Mouse (Mus musculus): ENCODE data around the gene Cmtm6. TPM values are rescaled to one million over a fixed set of nuclear protein-coding genes. Genes with fewer than 3 reads are reported as not detected.

Gene Cmtm6
- polyA plus RNA-seq, 1 experiment from 2014 or later: 15.0 TPM

DNA sequence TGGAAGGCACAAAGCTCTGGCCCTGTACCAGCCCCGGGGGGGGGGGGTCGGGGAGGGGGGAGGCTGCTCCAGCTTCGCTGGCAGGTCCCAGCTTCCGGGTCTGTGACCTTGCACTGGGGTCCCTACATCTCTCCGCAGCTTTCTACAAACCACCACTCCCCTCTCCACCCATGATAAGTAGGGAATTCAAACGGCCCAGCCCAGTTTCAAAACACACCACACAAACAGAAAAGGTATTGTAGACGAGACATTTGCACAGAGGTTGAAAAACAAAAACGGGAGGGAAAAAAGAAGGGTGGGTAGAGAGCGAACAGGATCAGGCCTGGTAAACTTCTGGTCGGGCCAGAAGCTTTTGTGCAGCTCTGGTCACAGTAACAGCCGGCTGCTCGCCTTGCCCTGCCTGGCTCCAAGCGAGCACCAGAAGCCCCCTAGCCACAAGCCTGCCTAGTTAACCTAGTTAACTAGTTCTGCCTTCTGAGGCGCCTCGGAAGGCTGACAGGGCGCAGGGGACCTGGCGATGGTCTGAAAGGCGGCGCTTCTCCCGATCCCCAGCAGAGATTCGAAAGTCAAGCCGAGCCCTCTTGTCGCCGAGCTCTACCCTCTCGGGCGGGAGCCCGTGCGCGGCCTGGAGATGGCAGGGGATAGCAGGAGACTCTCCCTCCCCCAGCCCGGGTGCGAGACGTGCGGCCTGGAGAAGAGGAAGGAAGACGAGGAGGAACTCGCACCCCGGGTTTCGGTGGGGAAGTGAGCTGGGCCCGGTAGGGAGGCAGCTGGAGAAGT lies 50.0 kb downstream of the Cmtm6 start:
- Histone ChIP-seq H3K27me3 (ENCODE audit: control insufficient read depth, insufficient read depth, low read length) (no peaks in the 10 kb centered on the region), H3K4me1 (ENCODE audit: control insufficient read depth, insufficient read depth, low read length) (0 out of 2 replicates have a peak, but pooled peaks cover 3% of the 10 kb centered on the region), H3K36me3 (ENCODE audit: control insufficient read depth, insufficient read depth, low read length) (no peaks in the 10 kb centered on the region), H3K9me3 (ENCODE audit: control insufficient read depth, low read length) (no peaks in the 10 kb centered on the region), H3K27ac (ENCODE audit: low read depth, low read length) (no peak overlapping the region), H3K9ac (replicated peaks; ENCODE audit: low read depth, low read length) (peak overlapping the region; percentile 49), H3K4me2 (ENCODE audit: low read depth, low read length) (peak overlapping the region; percentile 72), H3K4me3 (ENCODE audit: low read depth, low read length) (peak overlapping the region; percentile 43)
- 1% methylated on average over 38 of the region's 38 CpGs for WGBS
- ATAC-seq (ENCODE audit: low read depth): peak; percentile 58; the same call in 1 of the 2 replicates

DNA sequence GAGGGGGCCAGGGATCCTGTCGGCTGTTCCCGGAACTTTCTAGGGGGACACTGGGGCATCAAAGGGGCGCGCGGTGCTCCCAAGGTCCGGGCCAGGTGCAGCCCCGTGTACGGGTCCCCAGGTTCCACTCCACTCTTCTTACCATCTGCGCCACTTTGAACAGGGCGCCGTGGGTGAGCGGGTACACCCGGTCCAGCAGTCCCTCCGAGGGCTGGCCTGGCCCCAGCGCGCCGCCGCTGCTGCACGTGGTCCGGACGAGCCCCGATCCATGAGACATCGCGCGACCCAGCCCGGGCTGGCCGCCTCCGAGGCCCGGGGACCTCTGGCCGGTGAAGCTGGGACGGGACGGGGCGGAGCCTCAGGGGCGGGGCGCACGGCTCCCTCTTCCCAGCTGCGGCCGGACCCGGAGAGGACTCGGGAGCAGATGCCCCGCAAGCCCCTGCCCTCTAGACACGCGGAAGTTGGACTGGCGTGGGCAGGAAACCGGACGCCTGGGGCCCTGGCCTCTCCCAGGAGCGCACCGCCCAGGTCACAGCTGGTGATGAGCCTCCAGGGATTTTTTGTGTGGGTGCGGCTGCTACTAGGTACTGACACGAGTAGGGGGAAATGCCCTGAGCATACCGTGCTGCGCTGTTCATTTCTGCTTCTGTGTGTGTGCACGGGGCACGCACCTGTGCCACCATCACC lies 50.8 kb downstream of the Cmtm6 start, which contains the start of gene Cmtm7:
Gene Cmtm7 (minus strand): TSS at position 331 of the 687 bp plus-strand sequence.
- WGBS: 1% methylated on average over 49 of the region's 54 CpGs
- H3K27me3 ChIP-seq (ENCODE audit: control insufficient read depth, insufficient read depth, low read length): no peaks in the 10 kb centered on the region
- H3K4me1 ChIP-seq (ENCODE audit: control insufficient read depth, insufficient read depth, low read length): 0 out of 2 replicates have a peak, but pooled peaks cover 3% of the 10 kb centered on the region
- peak within 1 kb of the TSS; percentile 72 for H3K4me2 ChIP-seq (ENCODE audit: low read depth, low read length)
- H3K27ac ChIP-seq (ENCODE audit: low read depth, low read length): no peak within 1 kb of the TSS
- H3K4me3 ChIP-seq (ENCODE audit: low read depth, low read length): peak within 1 kb of the TSS; percentile 43
- H3K9ac ChIP-seq (replicated peaks; ENCODE audit: low read depth, low read length): peak within 1 kb of the TSS; percentile 49
- no peaks in the 10 kb centered on the region for H3K36me3 ChIP-seq (ENCODE audit: control insufficient read depth, insufficient read depth, low read length)
- H3K9me3 ChIP-seq (ENCODE audit: control insufficient read depth, low read length): no peaks in the 10 kb centered on the region
- peak; percentile 75; the same call in 1 of the 2 replicates for ATAC-seq (ENCODE audit: low read depth)

DNA sequence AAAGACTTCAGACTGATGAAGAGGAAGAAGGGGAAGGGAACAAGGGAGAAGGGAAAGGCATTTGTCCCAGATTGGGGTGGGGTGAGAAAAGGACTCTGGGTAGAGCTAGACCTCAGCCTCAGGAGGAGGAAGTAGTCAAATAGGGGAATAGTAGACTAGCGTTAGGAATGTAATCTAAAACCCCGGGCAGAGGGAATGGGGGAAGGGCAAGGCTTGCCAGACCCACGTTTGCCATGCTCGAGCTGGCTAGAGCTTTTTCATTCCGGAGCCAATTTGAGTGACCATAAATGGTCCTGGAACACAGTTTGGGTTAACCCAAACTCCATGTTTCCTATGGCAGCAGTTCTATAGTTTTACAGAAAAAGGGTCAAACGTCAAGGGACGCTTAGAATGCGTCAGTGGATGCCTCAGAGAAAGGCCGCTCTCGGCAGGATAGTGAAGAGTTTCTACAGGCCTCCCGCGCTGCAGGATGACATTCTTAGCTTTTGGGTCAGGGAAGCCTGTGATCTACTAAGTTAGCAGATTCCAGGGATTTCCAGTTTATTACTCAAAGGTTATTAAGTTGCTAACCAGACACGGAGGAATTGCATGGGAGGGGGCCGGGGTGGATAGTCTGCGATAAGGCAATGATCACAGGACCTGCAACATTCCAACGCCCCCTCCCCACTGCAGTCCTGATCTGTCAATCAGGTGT lies 54.7 kb downstream of the Cmtm6 start:
- H3K4me3 ChIP-seq (ENCODE audit: low read depth, low read length): no peak overlapping the region
- 0 out of 2 replicates have a peak, but pooled peaks cover 3% of the 10 kb centered on the region for H3K4me1 ChIP-seq (ENCODE audit: control insufficient read depth, insufficient read depth, low read length)
- H3K4me2 ChIP-seq (ENCODE audit: low read depth, low read length): no peak overlapping the region
- H3K9ac ChIP-seq (replicated peaks; ENCODE audit: low read depth, low read length): no peak overlapping the region
- WGBS: 13% methylated on average over 16 of the region's 16 CpGs
- no peak overlapping the region for H3K27ac ChIP-seq (ENCODE audit: low read depth, low read length)
- H3K9me3 ChIP-seq (ENCODE audit: control insufficient read depth, low read length): no peaks in the 10 kb centered on the region
- no peak for ATAC-seq (ENCODE audit: low read depth)
- H3K27me3 ChIP-seq (ENCODE audit: control insufficient read depth, insufficient read depth, low read length): no peaks in the 10 kb centered on the region
- no peaks in the 10 kb centered on the region for H3K36me3 ChIP-seq (ENCODE audit: control insufficient read depth, insufficient read depth, low read length)

DNA sequence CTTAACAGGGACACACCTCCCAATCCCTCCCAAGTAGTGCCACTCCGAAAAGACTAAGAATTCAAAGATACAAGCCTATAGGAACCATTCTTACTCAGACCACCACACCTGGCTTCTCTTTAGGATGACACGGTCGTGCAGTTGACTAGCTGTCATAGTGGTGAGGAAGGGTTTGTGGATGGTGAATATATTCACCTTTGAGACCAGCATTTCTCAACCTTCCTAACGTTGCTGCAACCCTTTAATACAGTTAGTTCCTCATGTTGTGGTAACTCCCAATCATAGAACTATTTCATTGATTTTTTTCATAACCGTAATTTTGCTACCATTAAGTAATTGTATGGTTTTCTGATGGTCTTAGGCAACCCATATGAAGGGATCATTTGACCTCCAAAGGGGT lies 56.2 kb downstream of the Cmtm6 start:
- Histone ChIP-seq H3K36me3 (ENCODE audit: control insufficient read depth, insufficient read depth, low read length) (no peaks in the 10 kb centered on the region), H3K9ac (replicated peaks; ENCODE audit: low read depth, low read length) (no peak overlapping the region), H3K4me2 (ENCODE audit: low read depth, low read length) (no peak overlapping the region), H3K9me3 (ENCODE audit: control insufficient read depth, low read length) (no peaks in the 10 kb centered on the region), H3K27me3 (ENCODE audit: control insufficient read depth, insufficient read depth, low read length) (no peaks in the 10 kb centered on the region), H3K27ac (ENCODE audit: low read depth, low read length) (no peak overlapping the region), H3K4me1 (ENCODE audit: control insufficient read depth, insufficient read depth, low read length) (no peaks in the 10 kb centered on the region), H3K4me3 (ENCODE audit: low read depth, low read length) (no peak overlapping the region)
- ATAC-seq (ENCODE audit: low read depth): no peak
- 96% methylated on average over 5 of the region's 5 CpGs for WGBS

DNA sequence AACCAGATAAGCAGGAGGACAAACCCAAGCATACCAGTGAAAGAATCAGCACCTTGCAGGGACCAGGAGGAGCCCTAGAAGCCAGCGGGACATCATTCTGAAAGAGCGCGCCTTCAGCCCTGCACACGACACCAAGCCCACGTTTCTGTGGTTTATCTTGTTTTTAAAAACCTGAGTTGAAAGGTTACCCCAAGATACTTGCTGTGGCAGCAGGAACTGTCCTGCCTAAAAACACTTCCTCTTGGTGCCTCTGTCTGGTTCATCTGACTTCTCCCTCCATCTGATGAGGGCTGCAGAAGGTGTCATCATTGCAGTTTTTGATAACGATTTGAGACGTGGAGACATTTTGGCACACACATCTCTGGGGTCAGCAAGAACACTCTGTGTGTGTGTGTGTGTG lies 56.8 kb downstream of the Cmtm6 start:
- no peak overlapping the region for H3K27ac ChIP-seq (ENCODE audit: low read depth, low read length)
- H3K4me1 ChIP-seq (ENCODE audit: control insufficient read depth, insufficient read depth, low read length): no peaks in the 10 kb centered on the region
- 95% methylated on average over 7 of the region's 7 CpGs for WGBS
- no peaks in the 10 kb centered on the region for H3K36me3 ChIP-seq (ENCODE audit: control insufficient read depth, insufficient read depth, low read length)
- H3K27me3 ChIP-seq (ENCODE audit: control insufficient read depth, insufficient read depth, low read length): no peaks in the 10 kb centered on the region
- H3K4me2 ChIP-seq (ENCODE audit: low read depth, low read length): no peak overlapping the region
- no peak overlapping the region for H3K9ac ChIP-seq (replicated peaks; ENCODE audit: low read depth, low read length)
- ATAC-seq (ENCODE audit: low read depth): no peak
- no peak overlapping the region for H3K4me3 ChIP-seq (ENCODE audit: low read depth, low read length)
- no peaks in the 10 kb centered on the region for H3K9me3 ChIP-seq (ENCODE audit: control insufficient read depth, low read length)

DNA sequence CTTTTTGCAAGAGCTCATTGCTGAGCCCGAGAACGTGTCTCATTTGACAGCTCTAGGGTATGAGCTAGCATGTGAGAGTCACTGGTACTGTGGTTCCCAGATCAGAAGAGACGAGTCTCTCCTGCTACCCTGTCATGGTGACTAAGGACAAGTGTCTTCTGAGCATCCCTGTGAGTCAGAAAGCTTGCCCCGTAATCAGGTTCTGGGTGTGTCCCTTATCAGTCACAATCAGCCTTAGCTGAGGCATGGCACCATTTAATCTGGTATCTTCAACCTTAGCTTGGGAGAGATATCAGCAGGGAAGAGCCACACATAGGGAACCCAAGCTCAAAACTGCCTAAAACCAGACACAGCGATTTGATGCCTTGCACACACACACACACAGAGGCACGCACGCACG lies 57.8 kb downstream of the Cmtm6 start:
- Histone ChIP-seq H3K36me3 (ENCODE audit: control insufficient read depth, insufficient read depth, low read length) (no peaks in the 10 kb centered on the region), H3K9ac (replicated peaks; ENCODE audit: low read depth, low read length) (no peak overlapping the region), H3K4me2 (ENCODE audit: low read depth, low read length) (no peak overlapping the region), H3K27ac (ENCODE audit: low read depth, low read length) (no peak overlapping the region), H3K4me3 (ENCODE audit: low read depth, low read length) (no peak overlapping the region), H3K9me3 (ENCODE audit: control insufficient read depth, low read length) (no peaks in the 10 kb centered on the region), H3K27me3 (ENCODE audit: control insufficient read depth, insufficient read depth, low read length) (no peaks in the 10 kb centered on the region), H3K4me1 (ENCODE audit: control insufficient read depth, insufficient read depth, low read length) (no peaks in the 10 kb centered on the region)
- 92% methylated on average over 8 of the region's 8 CpGs for WGBS
- ATAC-seq (ENCODE audit: low read depth): no peak

DNA sequence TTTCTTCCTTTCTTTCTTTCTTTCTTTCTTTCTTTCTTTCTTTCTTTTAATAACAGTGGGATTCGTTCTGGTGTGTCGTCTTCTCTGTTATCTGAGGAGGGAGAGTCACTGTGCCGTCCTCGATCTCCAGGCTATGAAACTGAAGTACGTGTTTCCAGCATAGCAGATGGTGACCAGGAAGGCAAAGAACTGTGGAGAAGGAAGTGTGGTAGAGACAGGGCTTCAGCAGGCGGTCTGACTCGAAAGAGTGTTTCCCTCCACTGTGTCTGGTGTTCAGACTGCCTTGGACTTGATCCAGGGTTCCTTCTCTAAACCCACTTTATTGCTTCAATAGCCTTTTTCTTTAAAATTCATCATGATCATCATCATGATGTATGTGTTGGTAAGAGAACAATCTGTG lies 58.6 kb downstream of the Cmtm6 start:
- 72% methylated on average over 7 of the region's 7 CpGs for WGBS
- no peak for ATAC-seq (ENCODE audit: low read depth)
- no peak overlapping the region for H3K4me3 ChIP-seq (ENCODE audit: low read depth, low read length)
- no peak overlapping the region for H3K9ac ChIP-seq (replicated peaks; ENCODE audit: low read depth, low read length)
- H3K9me3 ChIP-seq (ENCODE audit: control insufficient read depth, low read length): no peaks in the 10 kb centered on the region
- H3K27me3 ChIP-seq (ENCODE audit: control insufficient read depth, insufficient read depth, low read length): no peaks in the 10 kb centered on the region
- H3K4me2 ChIP-seq (ENCODE audit: low read depth, low read length): no peak overlapping the region
- no peak overlapping the region for H3K27ac ChIP-seq (ENCODE audit: low read depth, low read length)
- H3K36me3 ChIP-seq (ENCODE audit: control insufficient read depth, insufficient read depth, low read length): no peaks in the 10 kb centered on the region
- no peaks in the 10 kb centered on the region for H3K4me1 ChIP-seq (ENCODE audit: control insufficient read depth, insufficient read depth, low read length)

DNA sequence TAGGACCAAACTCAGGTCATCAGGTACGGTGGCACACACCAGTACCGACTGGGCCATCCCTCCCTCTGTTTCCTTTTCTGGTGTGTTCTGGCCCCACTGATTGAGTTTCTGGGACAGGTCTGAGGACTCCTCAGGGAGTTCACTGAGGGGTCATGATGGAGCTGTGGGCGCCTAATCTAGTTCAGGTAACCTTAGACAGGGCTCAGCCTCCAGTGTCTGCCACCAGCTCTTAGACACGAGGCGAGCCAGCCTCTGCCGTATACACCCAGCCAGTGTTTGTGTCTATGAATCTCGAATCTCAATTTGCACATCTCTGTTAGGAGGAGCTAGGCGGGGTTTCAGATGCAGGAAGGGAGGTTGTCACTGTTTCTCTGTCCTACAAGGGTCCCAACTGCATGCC lies 59.1 kb downstream of the Cmtm6 start:
- WGBS: 91% methylated on average over 8 of the region's 8 CpGs
- Histone ChIP-seq H3K27me3 (ENCODE audit: control insufficient read depth, insufficient read depth, low read length) (no peaks in the 10 kb centered on the region), H3K9ac (replicated peaks; ENCODE audit: low read depth, low read length) (no peak overlapping the region), H3K9me3 (ENCODE audit: control insufficient read depth, low read length) (no peaks in the 10 kb centered on the region), H3K27ac (ENCODE audit: low read depth, low read length) (no peak overlapping the region), H3K4me3 (ENCODE audit: low read depth, low read length) (no peak overlapping the region), H3K4me2 (ENCODE audit: low read depth, low read length) (no peak overlapping the region), H3K36me3 (ENCODE audit: control insufficient read depth, insufficient read depth, low read length) (no peaks in the 10 kb centered on the region), H3K4me1 (ENCODE audit: control insufficient read depth, insufficient read depth, low read length) (no peaks in the 10 kb centered on the region)
- ATAC-seq (ENCODE audit: low read depth): no peak
